Mouse (Mus musculus): Measurements from ENCODE around the gene Cpvl. TPM values are rescaled to one million over a fixed set of nuclear protein-coding genes. Genes with fewer than 3 reads are reported as not detected.
A peak's percentile ranks its signal among the peaks of the same experiment; 100 is the strongest.

Gene Cpvl
- 0.24 TPM in 1 of 2 replicates, not detected in the other for polyA plus RNA-seq (2015; fragmentation: Nextera tagmentation; extraction: Ambion mirVana)

DNA sequence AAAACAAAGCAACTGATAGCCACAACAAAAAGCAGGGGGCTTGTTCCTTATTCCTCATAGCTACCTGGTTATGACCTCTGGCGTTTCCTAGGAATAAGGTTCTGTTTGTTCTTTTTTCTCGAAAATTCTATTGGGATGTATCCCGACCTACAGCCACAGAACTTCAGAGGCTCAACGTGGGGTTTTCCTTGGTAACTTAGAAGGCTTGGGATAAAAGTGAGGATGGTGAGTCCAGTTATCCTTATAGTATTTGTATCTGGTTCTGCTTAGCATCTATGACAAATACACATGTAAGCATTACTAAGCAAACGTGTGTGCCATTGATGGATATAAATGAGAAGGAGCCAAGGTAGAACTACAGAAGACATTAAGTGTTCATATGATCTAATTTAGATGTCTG, at the start of gene Cpvl:
TSS of gene Cpvl (minus strand) at position 101 of the 400 bp plus-strand sequence.
- no peaks in the 10 kb centered on the region for H3K36me3 ChIP-seq (ENCODE audit: control insufficient read depth, insufficient read depth, low read length)
- no peaks in the 10 kb centered on the region for H3K27me3 ChIP-seq (replicated peaks; ENCODE audit: control insufficient read depth, insufficient read depth, low read length)
- peaks cover 3% of the 10 kb centered on the region; the same call in 1 of the 2 replicates for H3K4me1 ChIP-seq (ENCODE audit: control insufficient read depth, insufficient read depth, low read depth, low read length)
- no peak within 1 kb of the TSS for H3K9ac ChIP-seq (ENCODE audit: low read depth, low read length)
- no peaks in the 10 kb centered on the region for H3K9me3 ChIP-seq (ENCODE audit: control insufficient read depth, low read length)
- H3K27ac ChIP-seq (ENCODE audit: low read depth, low read length): no peak within 1 kb of the TSS
- 87% methylated on average over 5 of the region's 5 CpGs for WGBS
- H3K4me3 ChIP-seq (ENCODE audit: low read length): no peak within 1 kb of the TSS
- no peak for ATAC-seq
- no peak within 1 kb of the TSS for H3K4me2 ChIP-seq (ENCODE audit: low read length)

DNA sequence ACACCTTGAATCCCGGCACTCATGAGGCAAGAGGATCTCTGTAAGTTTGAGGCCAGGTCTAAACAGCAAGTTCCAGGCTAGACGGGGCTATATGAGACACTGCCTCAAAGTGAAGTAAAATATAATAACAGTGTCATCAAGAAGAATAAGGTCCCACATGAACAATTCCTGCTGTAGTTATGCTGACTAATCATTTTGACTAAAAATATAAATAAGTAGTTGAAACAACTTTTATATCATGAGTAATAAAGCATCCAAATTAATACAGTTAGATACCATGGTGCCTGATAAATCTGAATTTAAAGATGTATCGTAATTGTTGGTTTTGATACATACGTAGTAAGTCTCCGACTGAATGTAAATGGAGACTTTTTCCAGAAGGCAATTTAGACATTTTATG, 45.4 kb upstream of the Cpvl start:
- Histone ChIP-seq H3K4me1 (ENCODE audit: control insufficient read depth, insufficient read depth, low read depth, low read length) (no peaks in the 10 kb centered on the region), H3K4me3 (ENCODE audit: low read length) (no peak overlapping the region), H3K27me3 (replicated peaks; ENCODE audit: control insufficient read depth, insufficient read depth, low read length) (no peaks in the 10 kb centered on the region; the same call in 1 of the 2 replicates), H3K9ac (ENCODE audit: low read depth, low read length) (no peak overlapping the region), H3K36me3 (ENCODE audit: control insufficient read depth, insufficient read depth, low read length) (no peaks in the 10 kb centered on the region), H3K9me3 (ENCODE audit: control insufficient read depth, low read length) (peaks cover 4% of the 10 kb centered on the region; the same call in 1 of the 2 replicates), H3K4me2 (ENCODE audit: low read length) (no peak overlapping the region), H3K27ac (ENCODE audit: low read depth, low read length) (no peak overlapping the region)
- WGBS: 95% methylated on average over 5 of the region's 5 CpGs
- no peak for ATAC-seq

DNA sequence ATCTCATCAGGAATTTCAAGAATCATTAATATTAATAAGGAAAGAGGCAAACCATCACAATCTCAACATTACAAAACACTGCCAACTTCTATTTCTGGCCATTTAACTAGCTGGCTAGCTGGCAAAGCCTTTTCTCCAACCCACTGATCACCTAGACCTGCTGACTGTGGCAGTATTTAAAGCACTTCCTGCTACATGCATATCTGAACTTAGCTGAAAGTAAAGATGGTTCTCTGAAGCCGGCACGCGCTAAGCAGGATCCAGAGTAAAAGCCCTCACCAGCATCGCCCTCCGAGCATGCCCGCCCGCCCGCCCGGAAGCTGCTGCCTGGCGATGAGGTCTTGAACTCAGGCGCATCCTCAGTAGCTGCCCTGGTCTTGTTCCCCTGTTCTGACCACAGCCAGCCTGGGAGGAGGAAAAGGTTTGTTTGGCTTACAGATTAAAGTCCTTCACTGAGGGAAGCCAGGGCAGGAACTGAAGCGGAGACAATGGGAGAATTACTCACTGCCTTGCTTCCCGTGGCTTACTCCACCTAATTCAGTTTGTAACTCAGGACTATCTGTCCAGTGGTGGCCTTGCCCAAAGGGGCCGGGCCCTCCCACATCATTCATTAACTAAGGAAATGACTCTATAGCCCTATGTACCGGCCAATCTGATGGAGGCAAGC, 42.8 kb upstream of the Cpvl start:
- no peaks in the 10 kb centered on the region; the same call in 1 of the 2 replicates for H3K27me3 ChIP-seq (replicated peaks; ENCODE audit: control insufficient read depth, insufficient read depth, low read length)
- no peaks in the 10 kb centered on the region for H3K36me3 ChIP-seq (ENCODE audit: control insufficient read depth, insufficient read depth, low read length)
- H3K4me2 ChIP-seq (ENCODE audit: low read length): no peak overlapping the region
- no peak overlapping the region for H3K9ac ChIP-seq (ENCODE audit: low read depth, low read length)
- WGBS: 66% methylated on average over 15 of the region's 15 CpGs
- H3K27ac ChIP-seq (ENCODE audit: low read depth, low read length): no peak overlapping the region
- H3K4me3 ChIP-seq (ENCODE audit: low read length): no peak overlapping the region
- H3K4me1 ChIP-seq (ENCODE audit: control insufficient read depth, insufficient read depth, low read depth, low read length): no peaks in the 10 kb centered on the region
- H3K9me3 ChIP-seq (ENCODE audit: control insufficient read depth, low read length): no peaks in the 10 kb centered on the region
- no peak for ATAC-seq

DNA sequence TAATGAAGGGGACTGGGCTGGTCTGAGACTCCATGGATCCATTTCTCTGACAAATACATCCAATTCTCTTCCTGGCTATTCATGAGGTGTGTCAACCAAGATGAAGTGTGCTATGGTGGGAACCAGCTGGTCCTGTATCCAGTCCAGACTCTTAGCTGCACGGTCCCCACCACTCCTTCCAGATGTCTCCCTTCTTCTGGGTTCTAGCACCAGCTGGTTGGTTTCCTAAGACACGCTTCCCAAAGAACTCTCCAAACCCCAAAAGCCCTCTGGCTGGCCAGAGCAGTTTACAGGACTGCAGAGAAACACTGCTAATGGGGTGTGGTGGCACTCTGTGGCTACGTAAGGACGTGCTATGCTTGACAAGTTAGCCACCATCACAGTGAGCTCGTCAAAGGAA, 40.4 kb upstream of the Cpvl start:
- Histone ChIP-seq H3K9me3 (ENCODE audit: control insufficient read depth, low read length) (no peaks in the 10 kb centered on the region), H3K4me2 (ENCODE audit: low read length) (no peak overlapping the region)
- WGBS: 86% methylated on average over 5 of the region's 5 CpGs

DNA sequence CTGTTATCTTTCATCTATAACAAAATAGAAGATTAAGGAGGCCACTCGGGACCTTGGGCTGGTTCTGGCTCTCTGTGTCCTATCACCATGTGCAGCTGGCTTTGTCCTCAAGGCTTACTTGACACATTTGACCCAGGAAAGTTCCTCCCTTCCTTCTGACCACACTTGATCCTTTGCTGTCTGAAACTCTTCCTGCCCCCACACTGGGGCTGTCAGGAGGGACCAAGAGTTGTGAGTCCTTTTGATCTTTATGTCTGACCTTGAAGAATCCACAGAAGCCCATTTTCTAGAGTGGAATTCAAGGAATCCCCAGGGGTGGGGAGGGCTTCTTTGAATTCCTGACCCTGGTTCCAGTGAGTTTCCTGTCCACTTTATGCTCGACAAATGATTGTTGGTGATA, 39.6 kb upstream of the Cpvl start:
- Histone ChIP-seq H3K4me2 (ENCODE audit: low read length) (no peak overlapping the region), H3K4me1 (ENCODE audit: control insufficient read depth, insufficient read depth, low read depth, low read length) (no peaks in the 10 kb centered on the region), H3K27ac (ENCODE audit: low read depth, low read length) (no peak overlapping the region), H3K4me3 (ENCODE audit: low read length) (no peak overlapping the region), H3K27me3 (replicated peaks; ENCODE audit: control insufficient read depth, insufficient read depth, low read length) (no peaks in the 10 kb centered on the region; the same call in 1 of the 2 replicates), H3K9me3 (ENCODE audit: control insufficient read depth, low read length) (no peaks in the 10 kb centered on the region), H3K9ac (ENCODE audit: low read depth, low read length) (no peak overlapping the region), H3K36me3 (ENCODE audit: control insufficient read depth, insufficient read depth, low read length) (no peaks in the 10 kb centered on the region)
- WGBS: 77% methylated on average over 2 of the region's 2 CpGs
- no peak for ATAC-seq

More for the DNA sequence above, 40.4 kb upstream of the Cpvl start:
- Histone ChIP-seq H3K27ac (ENCODE audit: low read depth, low read length) (no peak overlapping the region), H3K27me3 (replicated peaks; ENCODE audit: control insufficient read depth, insufficient read depth, low read length) (no peaks in the 10 kb centered on the region; the same call in 1 of the 2 replicates), H3K4me3 (ENCODE audit: low read length) (no peak overlapping the region), H3K36me3 (ENCODE audit: control insufficient read depth, insufficient read depth, low read length) (no peaks in the 10 kb centered on the region), H3K4me1 (ENCODE audit: control insufficient read depth, insufficient read depth, low read depth, low read length) (no peaks in the 10 kb centered on the region), H3K9ac (ENCODE audit: low read depth, low read length) (no peak overlapping the region)
- no peak for ATAC-seq

DNA sequence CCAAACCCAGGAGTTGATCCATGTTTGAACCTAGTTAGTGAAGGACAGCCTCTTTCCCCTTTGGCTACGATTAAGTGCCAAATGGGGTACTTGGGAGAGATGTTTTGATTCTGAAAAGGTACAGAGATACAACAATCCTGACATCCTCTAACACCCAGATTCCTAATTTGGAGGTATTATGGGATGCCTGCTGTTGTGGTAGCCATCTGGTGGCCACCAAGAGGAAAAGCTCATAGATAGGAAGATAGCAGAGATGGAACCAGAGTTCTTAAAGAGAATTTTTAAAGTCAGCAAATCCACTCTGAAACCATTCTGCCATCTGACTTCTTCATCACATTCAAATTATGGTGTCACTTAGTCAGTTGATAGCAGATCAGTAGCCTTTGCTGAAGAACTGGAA, 33.7 kb upstream of the Cpvl start:
- ATAC-seq: no peak
- Histone ChIP-seq H3K9me3 (ENCODE audit: control insufficient read depth, low read length) (no peaks in the 10 kb centered on the region), H3K4me3 (ENCODE audit: low read length) (no peak overlapping the region), H3K4me1 (ENCODE audit: control insufficient read depth, insufficient read depth, low read depth, low read length) (peaks cover 8% of the 10 kb centered on the region; the same call in 1 of the 2 replicates), H3K9ac (ENCODE audit: low read depth, low read length) (no peak overlapping the region), H3K27me3 (replicated peaks; ENCODE audit: control insufficient read depth, insufficient read depth, low read length) (no peaks in the 10 kb centered on the region), H3K27ac (ENCODE audit: low read depth, low read length) (no peak overlapping the region), H3K4me2 (ENCODE audit: low read length) (no peak overlapping the region), H3K36me3 (ENCODE audit: control insufficient read depth, insufficient read depth, low read length) (no peaks in the 10 kb centered on the region)
- WGBS: 93% methylated on average over 1 of the region's 1 CpGs

DNA sequence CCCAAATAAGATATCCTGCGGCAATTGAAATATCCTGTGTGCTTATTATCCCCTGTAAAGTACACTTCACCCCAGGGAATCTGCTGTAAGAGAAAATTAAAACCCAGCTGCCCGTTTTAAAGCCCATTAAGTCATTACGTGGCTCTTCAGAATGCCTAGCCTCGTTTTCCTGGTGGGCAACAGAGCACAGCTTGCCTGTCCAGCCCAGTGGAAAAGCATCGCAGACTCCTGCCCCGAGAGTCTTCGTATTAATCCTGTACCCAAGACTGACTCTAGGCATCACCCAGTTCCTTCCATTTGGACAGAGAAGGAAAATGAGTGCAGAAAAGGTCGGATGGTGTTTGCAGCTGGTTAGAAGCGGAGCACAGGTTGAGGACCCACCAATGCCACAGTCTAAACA, 31.9 kb upstream of the Cpvl start:
- no peaks in the 10 kb centered on the region for H3K36me3 ChIP-seq (ENCODE audit: control insufficient read depth, insufficient read depth, low read length)
- H3K27me3 ChIP-seq (replicated peaks; ENCODE audit: control insufficient read depth, insufficient read depth, low read length): no peaks in the 10 kb centered on the region
- 57% methylated on average over 9 of the region's 9 CpGs for WGBS
- no peak for ATAC-seq
- H3K4me3 ChIP-seq (ENCODE audit: low read length): no peak overlapping the region
- H3K4me2 ChIP-seq (ENCODE audit: low read length): no peak overlapping the region
- peaks cover 8% of the 10 kb centered on the region; the same call in 1 of the 2 replicates for H3K4me1 ChIP-seq (ENCODE audit: control insufficient read depth, insufficient read depth, low read depth, low read length)
- H3K27ac ChIP-seq (ENCODE audit: low read depth, low read length): no peak overlapping the region
- H3K9ac ChIP-seq (ENCODE audit: low read depth, low read length): no peak overlapping the region
- no peaks in the 10 kb centered on the region for H3K9me3 ChIP-seq (ENCODE audit: control insufficient read depth, low read length)

DNA sequence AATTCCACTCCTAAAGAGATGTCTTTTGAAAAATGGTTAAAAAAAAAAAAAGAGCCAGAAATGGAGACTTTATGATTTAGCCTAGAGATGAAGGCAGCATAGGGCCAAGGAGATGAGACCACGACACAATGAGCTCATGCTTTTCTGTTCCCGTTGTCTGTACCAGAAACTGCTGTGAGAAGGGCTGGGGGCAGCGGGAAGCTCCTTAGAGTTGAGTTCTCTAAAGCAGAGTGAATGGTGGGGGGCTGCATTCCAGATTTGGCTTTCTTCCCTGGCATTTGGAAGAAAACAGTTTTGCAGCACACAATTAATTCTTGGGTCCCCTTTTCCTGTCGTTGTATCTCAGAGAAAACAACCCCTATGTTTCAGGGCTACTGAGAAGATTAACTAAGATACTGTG, 30.8 kb upstream of the Cpvl start:
- Histone ChIP-seq H3K27ac (ENCODE audit: low read depth, low read length) (no peak overlapping the region), H3K4me1 (ENCODE audit: control insufficient read depth, insufficient read depth, low read depth, low read length) (peaks cover 8% of the 10 kb centered on the region; the same call in 1 of the 2 replicates), H3K4me2 (ENCODE audit: low read length) (no peak overlapping the region), H3K4me3 (ENCODE audit: low read length) (no peak overlapping the region), H3K27me3 (replicated peaks; ENCODE audit: control insufficient read depth, insufficient read depth, low read length) (no peaks in the 10 kb centered on the region), H3K36me3 (ENCODE audit: control insufficient read depth, insufficient read depth, low read length) (no peaks in the 10 kb centered on the region), H3K9me3 (ENCODE audit: control insufficient read depth, low read length) (no peaks in the 10 kb centered on the region), H3K9ac (ENCODE audit: low read depth, low read length) (no peak overlapping the region)
- WGBS: 35% methylated on average over 4 of the region's 4 CpGs
- no peak for ATAC-seq

DNA sequence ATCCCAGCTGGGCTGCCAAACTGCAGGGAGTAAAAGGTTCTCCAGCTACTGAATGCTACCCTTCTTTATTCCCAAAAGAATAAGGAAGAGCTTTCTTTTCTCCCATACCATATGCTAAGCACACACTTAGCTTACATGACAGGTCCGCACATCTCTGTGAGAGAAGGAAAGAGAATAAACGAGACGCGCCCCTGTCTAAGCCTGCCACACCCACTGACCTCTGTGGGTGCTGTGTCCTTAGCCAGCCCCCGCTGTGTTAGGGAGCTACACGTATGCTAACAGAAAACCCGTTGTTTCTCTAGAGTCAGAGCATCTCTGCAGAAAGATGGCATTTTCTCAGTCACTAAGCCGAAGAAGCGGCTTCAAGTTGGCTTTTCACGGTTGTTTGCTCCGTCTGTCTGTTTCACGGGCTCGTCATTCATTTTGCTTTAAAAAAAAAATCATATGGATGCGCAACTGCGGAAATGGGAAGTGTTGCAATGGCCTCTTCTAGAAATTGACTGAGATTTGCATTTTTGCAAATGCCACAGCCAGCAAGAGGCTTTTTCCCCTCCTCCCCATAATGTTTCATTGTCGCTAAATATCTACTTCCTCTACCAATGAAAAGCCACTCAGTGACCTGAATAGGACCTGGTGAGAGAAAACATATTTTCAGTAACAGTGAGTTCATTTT, 30.1 kb upstream of the Cpvl start:
- Histone ChIP-seq H3K27me3 (replicated peaks; ENCODE audit: control insufficient read depth, insufficient read depth, low read length) (no peaks in the 10 kb centered on the region), H3K36me3 (ENCODE audit: control insufficient read depth, insufficient read depth, low read length) (no peaks in the 10 kb centered on the region), H3K9ac (ENCODE audit: low read depth, low read length) (no peak overlapping the region), H3K9me3 (ENCODE audit: control insufficient read depth, low read length) (no peaks in the 10 kb centered on the region), H3K4me3 (ENCODE audit: low read length) (no peak overlapping the region), H3K27ac (ENCODE audit: low read depth, low read length) (no peak overlapping the region), H3K4me2 (ENCODE audit: low read length) (peak overlapping the region; percentile 36), H3K4me1 (ENCODE audit: control insufficient read depth, insufficient read depth, low read depth, low read length) (peaks cover 8% of the 10 kb centered on the region; the same call in 1 of the 2 replicates)
- ATAC-seq: no peak
- 40% methylated on average over 16 of the region's 16 CpGs for WGBS

Data from hindbrain, embryonic 16.5 days (tissue).